Mouse (Mus musculus): ENCODE data around the gene Igsf8.

Igsf8 gene

DNA sequence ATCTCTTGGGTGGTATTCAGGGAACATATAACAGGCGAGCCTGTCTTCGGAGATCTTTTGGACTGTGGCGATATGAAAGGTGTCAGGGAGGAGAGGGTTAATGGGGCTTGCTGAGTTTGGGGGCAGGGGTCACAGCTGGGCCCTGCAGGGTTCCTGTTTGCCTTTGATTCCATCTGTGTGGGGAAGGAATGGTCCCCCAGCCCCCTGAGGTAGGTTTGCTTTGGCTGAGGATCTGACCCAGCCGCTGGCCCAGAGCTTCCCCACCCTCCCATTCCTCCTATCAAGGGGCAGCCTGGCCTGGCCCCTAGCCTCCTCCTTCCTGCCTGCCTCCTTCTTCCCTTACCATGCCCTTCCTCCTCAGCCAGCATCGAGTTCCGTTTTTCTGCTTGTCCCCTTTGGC, 41.4 kb downstream of the Igsf8 start:
- in situ Hi-C loops (cut with MboI, MseI) = no loop called here

DNA sequence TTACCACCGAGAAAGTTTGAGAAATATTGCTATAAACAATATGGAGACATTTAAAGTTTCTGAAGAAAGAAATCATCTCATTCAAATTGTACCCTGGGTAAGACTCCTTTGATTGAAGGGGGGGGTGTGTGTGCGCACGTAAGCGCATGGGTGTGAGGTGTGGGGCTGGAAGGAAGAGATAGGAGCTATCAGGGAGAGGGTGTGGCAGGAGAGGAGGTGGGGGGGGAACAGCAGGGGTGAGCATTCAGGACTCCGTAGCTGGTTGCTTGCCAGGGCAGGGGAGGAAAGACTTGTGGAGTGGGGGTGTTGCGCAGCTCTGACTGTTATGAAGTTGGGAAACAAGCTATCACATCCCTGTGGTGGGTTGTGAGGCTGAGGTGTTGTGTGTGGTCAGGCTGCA, 43.0 kb downstream of the Igsf8 start:
- in situ Hi-C loops (cut with MboI, MseI) = no loop called here

DNA sequence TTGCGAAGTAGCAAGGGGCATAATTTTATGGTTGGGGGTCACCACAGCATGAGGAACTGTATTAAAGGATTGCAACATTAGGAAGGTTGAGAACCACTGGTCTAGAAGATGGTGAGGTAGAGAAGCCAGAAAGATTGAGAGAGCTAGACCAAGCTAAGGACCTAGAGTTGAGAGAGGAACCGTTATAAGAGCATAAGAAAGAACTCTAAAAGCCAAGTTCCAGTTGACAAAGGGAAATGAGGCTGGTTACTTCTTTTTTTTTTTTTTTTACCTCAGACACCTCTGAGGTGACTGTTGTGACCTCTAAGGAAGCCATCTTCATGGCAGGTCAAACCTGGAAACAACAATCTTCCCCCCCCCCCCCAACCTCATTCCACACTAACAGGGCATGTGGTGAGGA, 43.7 kb downstream of the Igsf8 start:
- in situ Hi-C loops (cut with MboI, MseI) = loop anchor here in 1 of 2 experiments (5.0 kb wide), 1 partner anchor 83 kb away; no protein-coding TSS in a partner anchor

DNA sequence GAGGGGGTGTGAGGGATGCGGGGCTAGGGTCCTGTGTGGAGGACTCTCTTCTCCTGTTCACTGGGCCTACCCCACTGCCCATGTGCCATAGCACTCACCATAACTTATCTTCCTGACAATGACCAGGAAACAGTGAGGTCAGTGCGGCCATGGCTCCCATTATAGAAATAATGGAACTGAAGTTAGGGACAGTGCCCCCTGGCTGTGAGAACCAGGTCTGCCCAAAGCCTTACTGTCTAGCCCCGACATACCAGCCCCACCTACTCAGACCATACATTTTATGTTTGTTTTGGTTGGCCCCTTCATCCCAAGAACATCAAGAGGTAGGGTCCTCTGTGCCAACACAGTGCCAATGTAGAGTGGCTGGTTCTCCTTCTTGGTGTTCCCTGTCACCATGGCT, 44.2 kb downstream of the Igsf8 start:
- in situ Hi-C loops (cut with MboI, MseI) = loop anchor here in 1 of 2 experiments (5.0 kb wide), 1 partner anchor 83 kb away; no protein-coding TSS in a partner anchor

DNA sequence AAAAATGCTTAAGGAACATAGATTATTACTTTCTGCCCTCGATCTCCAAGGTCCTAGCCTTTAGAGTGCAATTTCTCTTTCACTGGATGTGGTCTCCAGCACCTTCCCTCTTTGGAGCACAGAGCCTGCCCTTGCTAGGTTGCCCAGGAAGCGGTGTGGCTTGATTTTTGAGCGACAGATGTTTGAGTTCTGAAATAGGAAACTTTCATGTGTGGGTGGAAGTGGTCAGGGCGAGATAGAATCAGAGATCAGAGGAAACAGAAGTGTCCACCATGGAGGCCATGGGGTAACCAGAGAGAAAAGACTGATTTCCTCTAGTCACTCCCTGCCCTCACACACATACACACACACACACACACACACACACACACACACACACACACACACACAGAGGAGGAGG, 44.8 kb downstream of the Igsf8 start:
- in situ Hi-C loops (cut with MboI, MseI) = loop anchor here in 1 of 2 experiments (5.0 kb wide), 1 partner anchor 84 kb away; no protein-coding TSS in a partner anchor

DNA sequence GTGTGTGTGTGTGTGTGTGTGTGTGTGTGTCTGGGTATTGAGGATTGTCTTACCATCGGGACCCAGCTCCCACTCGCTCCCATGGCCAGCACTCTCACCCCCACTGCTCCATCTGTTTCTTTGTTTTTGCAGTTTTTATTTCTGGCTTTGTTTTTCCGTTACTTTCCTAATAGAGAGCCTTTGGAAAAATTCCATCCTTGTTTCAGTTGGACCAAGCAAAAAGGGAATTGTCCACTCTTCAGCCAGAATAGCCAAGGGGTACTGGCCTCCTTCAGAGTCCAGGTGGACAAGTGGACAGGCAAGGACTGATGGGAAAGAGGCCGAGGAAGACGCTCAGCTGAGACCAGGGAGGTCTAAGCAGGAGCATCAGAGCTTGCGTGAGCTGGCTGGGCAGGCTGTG, 45.4 kb downstream of the Igsf8 start:
- in situ Hi-C loops (cut with MboI, MseI) = loop anchor here in 1 of 2 experiments (5.0 kb wide), 1 partner anchor 85 kb away; no protein-coding TSS in a partner anchor

DNA sequence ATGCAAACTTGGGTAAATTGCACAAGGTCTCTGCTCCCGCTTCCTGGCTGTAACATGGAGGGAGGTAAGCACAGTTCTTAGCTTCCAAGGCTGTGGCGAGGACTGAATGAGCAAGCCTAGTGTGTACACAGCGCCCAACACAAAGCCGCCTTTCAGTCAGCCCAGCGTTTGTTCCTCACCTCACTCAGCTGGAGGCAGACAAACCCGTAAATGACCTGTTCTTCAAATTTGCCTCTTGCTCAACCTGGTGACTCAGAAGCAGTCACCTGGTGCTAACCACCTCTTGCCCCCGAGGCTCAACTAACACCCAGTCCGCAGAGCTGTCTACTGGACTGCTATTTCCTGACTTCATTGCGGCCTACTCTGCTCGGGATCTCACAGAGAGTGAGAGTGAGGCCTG, 46.5 kb downstream of the Igsf8 start:
- in situ Hi-C loops (cut with MboI, MseI) = loop anchor here in 1 of 2 experiments (5.0 kb wide), 1 partner anchor 86 kb away; no protein-coding TSS in a partner anchor

DNA sequence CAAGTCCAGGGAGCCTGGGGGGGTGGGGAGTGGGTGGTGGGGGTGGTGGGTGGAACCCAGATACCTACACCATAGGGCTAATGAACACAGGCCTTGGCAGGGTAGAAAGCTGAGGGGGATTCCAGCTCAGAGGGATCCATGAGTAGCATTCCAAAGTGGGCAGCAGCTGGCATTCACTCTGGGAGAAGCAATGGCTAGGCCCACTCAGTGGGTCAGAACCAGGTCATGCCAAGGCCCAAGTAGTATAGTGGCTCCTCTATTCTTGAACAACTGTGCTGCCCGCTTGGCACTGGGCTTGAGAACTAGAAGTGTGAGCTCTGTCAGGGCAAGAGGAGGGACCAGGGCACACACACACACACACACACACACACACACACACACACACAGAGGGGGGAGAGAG, 47.0 kb downstream of the Igsf8 start:
- in situ Hi-C loops (cut with MboI, MseI) = loop anchor here in 1 of 2 experiments (5.0 kb wide), 1 partner anchor 86 kb away; no protein-coding TSS in a partner anchor

DNA sequence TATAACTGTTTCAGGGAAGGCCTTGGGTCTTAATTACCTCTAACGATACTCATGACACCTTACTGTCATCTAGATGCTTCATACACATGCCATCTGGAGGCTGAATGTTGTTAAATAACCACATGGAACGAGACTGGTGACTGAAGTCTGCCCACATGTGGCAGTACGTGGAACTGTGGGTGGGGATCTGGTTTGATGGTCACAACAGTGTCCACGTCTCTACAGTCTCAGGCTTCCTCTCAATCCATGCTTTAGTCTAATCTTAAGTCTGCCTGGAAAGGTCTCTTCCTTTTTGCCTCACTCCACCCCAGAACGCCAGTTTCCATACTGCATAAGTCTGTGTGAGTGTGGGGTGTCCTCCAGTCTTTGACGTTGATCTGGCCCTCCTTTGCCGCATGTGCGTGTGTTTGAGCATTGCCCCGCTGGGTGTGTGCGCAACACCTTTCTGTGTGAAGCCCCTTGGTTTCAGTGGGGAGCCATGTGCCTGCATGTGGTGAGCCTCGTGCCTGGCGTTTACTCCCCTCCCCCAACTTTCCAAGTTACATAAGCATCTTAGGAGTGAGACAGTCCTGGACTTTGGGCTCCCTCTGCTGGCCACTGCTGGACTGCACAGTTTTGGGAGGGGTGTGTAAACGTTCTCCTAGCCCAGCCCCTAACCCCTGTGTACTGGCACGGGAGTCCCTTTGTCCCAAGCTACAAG, 48.4 kb downstream of the Igsf8 start:
- in situ Hi-C loops (cut with MboI, MseI) = loop anchor here (5.0 to 10.0 kb wide), 4 partner anchors 88 to 193 kb away; partner anchors contain the start of gene Dcaf8 (in 2 of the 2)

DNA sequence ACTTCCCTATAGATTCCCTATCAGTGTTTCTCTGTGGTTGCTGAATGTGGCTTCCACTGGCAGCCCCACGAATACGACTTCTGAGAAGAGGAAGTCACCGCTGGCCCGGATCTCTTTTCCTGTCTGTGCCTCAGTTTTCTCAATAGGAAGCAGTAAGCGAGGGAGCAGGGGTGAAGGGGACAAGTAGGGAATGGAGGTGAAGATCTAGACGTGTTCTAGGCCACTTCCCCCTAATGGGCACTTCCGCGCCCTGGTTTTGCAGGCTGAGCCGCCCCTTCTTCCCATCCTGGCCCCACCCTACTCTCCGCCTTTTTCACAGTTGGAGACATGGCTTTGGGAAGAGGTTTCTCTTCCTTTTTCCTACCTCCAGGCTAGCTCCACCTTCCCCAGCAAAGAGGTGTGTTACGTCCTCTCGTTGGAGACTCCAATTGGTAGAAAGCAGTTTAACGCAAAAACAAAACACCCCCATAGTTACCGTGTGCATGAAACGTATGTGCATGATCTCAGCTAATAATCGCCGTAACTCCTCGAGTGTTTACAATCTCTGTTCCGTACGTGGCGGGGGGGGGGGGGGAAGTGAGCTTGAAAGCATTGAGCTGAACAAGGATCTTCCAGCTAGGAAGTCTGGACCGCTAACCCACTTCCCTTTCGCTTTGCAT, 49.9 kb downstream of the Igsf8 start:
- in situ Hi-C loops (cut with MboI, MseI) = loop anchor here (5.0 to 10.0 kb wide), 3 partner anchors 164 to 194 kb away; partner anchors contain the start of gene Dcaf8 (in 2 of the 2)

DNA sequence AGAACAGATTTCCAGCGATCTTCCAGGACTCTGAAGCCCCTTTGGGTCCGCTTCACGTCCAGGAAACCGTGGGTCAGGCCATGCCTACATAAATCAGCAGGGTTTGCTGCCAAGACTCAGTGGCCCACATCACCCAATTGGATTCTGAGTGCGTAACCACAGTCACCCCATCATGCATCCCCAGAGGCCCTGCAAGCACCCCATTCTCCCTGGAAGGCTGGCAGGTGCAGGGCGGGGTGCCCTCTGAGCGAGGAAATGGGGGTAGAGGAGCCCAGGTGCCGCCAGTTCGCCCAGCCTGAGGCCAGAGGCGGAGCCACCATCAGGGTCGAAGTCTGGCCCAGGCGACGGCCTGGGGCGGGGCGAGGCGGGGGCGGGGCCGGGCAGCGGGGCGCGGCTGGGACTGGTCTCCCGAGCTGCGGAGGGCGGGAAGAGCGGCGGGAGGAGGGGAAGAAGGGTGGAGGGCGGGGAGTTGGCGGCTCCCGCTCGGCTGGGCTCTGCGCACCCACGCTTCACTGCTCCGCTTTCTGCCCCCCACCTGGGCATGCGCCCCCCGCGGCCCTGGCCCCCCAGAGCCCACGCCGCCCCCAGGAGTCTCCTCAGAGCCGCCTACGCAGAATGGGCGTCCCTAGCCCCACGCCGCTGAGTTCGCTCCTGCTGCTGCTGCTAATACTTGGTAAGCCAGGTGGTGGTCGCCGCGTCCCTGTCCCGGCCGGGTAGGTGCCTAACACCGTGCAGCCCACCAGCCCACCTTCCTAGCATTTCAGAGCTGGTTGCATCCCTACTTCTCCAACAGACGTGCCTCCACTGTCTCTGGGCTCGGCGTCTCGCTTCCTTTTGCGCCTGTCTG, 50.7 kb downstream of the Igsf8 start:
- in situ Hi-C loops (cut with MboI, MseI) = loop anchor here (5.0 to 10.0 kb wide), 3 partner anchors 165 to 195 kb away; partner anchors contain the start of gene Dcaf8 (in 2 of the 2)

DNA sequence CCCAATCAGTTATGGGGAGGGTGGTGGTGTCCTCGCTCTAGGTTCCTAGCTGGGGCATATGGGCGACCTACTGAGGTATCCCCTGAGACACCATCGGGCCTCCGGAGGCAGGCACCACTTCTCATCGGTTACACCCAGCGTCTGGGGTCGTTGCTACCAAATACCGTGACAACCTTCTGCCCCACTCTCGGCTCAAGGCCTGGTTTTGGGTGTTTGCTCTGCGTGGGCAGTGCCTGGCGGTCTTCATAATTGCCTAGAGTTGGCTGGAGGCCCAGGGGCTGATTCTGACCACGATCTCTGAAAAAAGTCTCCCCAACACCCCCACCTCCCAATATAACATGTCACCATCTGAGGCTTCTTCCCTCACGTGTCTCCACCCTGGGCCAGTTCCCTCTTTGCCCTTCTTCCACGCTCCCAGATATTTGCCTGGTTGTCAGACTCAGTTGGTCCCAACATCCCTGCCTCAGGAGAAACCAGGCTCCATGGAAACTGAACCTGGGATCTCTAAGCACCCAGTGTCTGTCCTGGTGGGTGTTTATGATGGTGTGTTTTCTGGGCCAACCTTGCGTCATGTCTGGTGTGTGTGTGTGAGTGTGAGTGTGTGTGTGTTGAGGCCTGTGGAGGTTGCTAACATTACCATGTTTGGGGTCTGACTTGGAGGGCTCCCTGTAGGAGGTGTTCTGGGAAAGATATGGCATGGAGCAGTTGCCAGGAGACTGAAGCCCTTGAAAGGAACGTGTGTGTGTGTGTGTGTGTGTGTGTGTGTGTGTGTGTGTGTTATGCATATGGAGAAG, 51.5 kb downstream of the Igsf8 start:
- in situ Hi-C loops (cut with MboI, MseI) = loop anchor here (5.0 to 10.0 kb wide), 3 partner anchors 166 to 196 kb away; partner anchors contain the start of gene Dcaf8 (in 2 of the 2)

DNA sequence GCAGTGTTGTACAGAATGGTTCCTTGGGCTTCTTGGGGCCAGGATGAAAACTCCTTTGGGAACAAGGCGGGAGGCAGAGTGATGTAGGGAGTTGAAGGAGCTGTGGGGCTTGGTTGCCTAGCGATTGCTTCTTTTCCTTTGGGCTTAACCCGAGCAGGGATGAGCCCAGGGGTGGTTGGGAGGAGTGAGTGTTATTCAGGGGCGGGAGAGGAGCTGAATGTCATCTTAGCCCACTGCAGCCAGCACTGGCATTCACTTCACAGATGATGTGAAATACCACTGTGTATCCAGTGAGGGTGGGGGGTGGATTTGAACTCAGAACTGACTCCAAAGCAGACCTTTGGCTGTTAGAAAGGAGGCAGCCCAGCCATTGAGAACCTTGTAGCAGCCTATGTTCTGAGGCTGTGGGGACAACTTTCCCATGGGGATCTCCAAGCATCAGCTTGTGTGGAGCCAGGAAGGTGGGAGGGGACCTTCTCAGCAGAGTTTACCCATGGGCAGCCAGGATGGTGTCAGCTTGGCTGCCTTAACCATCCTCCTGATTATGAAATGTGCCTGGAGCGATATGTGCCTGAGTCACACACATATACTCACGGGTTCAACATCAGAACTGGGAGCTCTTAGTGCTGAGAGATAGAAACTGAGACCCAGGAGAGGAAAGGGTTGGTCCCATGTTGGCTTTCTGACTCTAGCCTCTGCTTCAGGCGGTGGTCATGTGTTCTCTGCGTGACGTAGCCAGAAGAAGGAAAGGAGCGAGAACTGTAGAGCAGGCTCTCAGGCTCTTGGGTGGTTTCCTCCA, 52.4 kb downstream of the Igsf8 start:
- in situ Hi-C loops (cut with MboI, MseI) = loop anchor here (5.0 to 10.0 kb wide), 3 partner anchors 167 to 197 kb away; partner anchors contain the start of gene Dcaf8 (in 2 of the 2)

DNA sequence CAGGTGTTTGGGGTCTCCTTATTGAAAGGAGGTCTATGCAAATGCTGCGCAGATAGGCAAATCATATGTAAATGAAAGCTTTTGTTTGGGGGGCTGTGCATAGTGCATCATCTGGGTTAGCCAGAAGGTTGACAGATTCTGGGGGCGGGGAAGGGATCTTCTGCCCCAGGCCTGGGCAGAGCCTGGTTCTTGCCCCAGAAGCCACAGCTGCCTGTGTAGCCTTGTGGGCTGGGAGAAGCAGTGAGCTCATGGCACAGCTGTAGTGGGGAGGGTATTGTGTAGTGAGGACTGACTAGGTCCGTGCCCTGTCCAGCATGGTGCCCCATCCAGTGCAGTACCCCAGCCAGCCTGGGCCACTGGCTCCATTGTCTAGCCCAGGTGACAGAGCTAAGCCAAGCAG, 53.5 kb downstream of the Igsf8 start:
- in situ Hi-C loops (cut with MboI, MseI) = loop anchor here (5.0 to 10.0 kb wide), 3 partner anchors 168 to 198 kb away; partner anchors contain the start of gene Dcaf8 (in 2 of the 2)

DNA sequence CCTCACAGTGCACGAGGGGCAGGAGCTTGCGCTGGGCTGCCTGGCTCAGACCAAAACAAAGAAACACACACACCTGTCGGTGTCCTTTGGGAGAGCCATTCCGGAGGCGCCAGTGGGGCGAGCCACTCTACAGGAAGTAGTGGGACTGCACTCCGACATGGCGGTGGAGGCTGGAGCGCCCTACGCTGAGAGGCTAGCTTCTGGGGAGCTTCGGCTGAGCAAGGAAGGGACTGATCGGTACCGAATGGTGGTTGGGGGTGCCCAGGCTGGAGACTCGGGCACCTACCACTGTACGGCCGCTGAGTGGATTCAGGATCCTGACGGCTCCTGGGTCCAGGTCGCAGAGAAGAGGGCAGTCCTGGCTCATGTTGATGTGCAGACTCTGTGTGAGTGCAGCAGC, 56.0 kb downstream of the Igsf8 start:
- in situ Hi-C loops (cut with MboI, MseI) = loop anchor here in 1 of 2 experiments (10.0 kb wide), 1 partner anchor 173 kb away; the partner anchor contains the start of gene Dcaf8

DNA sequence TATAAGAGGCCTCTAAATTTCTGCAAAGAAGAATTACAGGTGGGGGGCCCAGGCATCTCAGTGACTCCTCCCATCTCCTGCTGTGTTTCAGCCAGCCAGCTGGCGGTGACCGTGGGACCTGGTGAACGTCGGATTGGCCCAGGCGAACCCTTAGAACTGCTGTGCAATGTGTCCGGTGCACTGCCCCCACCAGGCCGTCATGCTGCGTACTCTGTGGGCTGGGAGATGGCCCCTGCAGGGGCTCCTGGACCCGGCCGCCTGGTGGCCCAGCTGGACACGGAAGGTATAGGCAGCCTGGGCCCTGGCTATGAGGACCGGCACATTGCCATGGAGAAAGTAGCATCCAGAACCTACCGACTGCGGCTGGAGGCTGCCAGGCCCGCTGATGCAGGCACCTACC, 56.5 kb downstream of the Igsf8 start:
- in situ Hi-C loops (cut with MboI, MseI) = loop anchor here in 1 of 2 experiments (10.0 kb wide), 1 partner anchor 173 kb away; the partner anchor contains the start of gene Dcaf8

DNA sequence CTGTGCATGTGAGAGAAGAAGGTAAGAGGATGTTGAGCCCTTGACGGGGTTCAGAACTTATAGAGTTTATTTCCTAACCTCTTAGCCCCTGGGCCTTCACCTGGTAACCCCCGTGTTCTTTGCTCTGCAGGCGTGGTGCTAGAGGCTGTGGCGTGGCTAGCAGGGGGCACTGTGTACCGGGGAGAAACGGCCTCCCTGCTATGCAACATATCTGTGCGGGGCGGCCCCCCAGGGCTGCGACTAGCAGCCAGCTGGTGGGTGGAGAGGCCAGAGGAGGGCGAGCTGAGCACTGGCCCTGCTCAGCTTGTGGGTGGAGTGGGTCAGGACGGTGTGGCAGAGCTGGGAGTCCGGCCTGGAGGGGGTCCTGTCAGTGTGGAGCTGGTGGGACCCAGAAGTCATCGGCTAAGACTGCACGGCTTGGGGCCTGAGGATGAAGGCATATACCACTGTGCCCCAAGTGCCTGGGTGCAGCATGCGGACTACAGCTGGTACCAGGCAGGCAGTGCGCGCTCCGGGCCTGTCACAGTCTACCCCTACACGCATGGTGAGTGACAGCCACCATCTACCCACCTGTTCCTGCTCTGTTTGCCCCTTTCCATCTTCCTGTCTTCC, 57.1 kb downstream of the Igsf8 start:
- in situ Hi-C loops (cut with MboI, MseI) = loop anchor here in 1 of 2 experiments (10.0 kb wide), 1 partner anchor 174 kb away; the partner anchor contains the start of gene Dcaf8

DNA sequence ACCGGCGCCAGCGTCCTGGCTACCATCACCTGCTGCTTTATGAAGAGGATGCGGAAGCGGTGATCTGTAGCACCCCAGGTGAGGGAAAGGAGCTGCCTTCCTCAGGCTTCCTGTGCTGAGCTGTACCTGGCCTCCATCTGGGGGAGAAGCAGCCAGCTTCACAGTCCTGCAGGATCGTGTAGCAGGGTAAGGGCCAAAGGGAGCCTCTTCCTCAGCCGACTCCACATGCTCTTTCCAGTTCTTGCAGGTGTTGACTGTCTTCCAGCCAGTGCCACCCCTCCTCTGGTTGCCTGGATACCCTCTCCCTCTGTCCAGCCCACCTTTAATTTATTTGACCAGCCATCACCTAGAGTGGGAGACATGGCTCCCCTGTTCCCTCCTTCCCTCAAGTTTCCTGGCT, 57.9 kb downstream of the Igsf8 start:
- in situ Hi-C loops (cut with MboI, MseI) = loop anchor here in 1 of 2 experiments (10.0 kb wide), 1 partner anchor 175 kb away; the partner anchor contains the start of gene Dcaf8
